Mouse (Mus musculus) thymus, adult 2 months (tissue): Measurements from ENCODE around the gene Trpc4ap.

Experiments used
- CTCF ChIP-seq: fragments of 200-500 bp; IDR thresholded peaks from 2 replicates; pipeline ENCODE4 v1.5.1; 2012; ENCODE audit warnings: mild to moderate bottlenecking, control low read depth, low read length, moderate library complexity, borderline replicate concordance; ENCODE audit not compliant: control insufficient read depth, poor library complexity, insufficient read depth; ENCODE audit errors: extremely low read depth
- POLR2A ChIP-seq: fragments of 200-500 bp; IDR thresholded peaks from 2 replicates; pipeline ENCODE4 v1.6.1; 2012; ENCODE audit warnings: mild to moderate bottlenecking, low read length, control low read depth, moderate library complexity; ENCODE audit not compliant: control insufficient read depth, poor library complexity, insufficient read depth; ENCODE audit errors: extremely low read depth

GRCm38 (mm10) chr2:155652618-155653017 is 39.6 kb downstream of the Trpc4ap start:
- TF ChIP-seq CTCF (no peak), POLR2A (no peak)
